Mouse (Mus musculus): ENCODE results near the gene Gck. TPM values are rescaled to one million over a fixed set of nuclear protein-coding genes. Genes with fewer than 3 reads are reported as not detected.

Gene Gck
- polyA plus RNA-seq, 1 experiment from 2014 or later, result 0.44 TPM

DNA sequence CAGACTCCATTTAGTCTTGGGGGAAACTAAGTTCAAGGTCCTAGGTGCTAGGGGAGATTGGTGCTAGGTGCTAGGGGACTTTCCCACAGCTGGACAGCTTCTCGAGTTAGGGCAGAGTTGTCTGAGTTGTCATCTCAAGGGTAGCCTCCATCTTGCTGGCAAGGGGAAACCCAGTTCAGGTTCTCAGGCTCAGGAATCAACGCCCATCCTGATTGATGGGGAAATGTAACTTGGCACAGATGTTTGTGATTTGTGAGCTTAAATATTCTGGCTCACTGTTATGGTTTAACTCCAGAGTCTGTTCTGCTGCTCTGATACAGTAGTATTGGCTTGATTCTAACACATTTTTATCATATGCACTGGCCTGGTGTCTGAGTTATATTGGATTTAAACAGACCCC, 31.8 kb downstream of the Gck start:
- no peak overlapping the region for H3K27ac ChIP-seq (ENCODE audit: low read depth, low read length)
- H3K4me2 ChIP-seq (replicated peaks; ENCODE audit: low read depth), result no peak overlapping the region
- H3K9me3 ChIP-seq (ENCODE audit: control insufficient read depth), result no peaks in the 10 kb centered on the region
- no peak overlapping the region for H3K4me3 ChIP-seq (ENCODE audit: low read depth, low read length)
- no peak overlapping the region for H3K9ac ChIP-seq (ENCODE audit: low read depth, low read length)
- 80% methylated on average over 2 of the region's 2 CpGs for WGBS
- H3K27me3 ChIP-seq (replicated peaks; ENCODE audit: control insufficient read depth, insufficient read depth, low read length), result no peaks in the 10 kb centered on the region
- ATAC-seq, result no peak
- no peaks in the 10 kb centered on the region for H3K36me3 ChIP-seq (ENCODE audit: control insufficient read depth, insufficient read depth)
- no peak for TF ChIP-seq CTCF (IDR thresholded peaks at IDR 0.05; ENCODE audit: low read depth)
- no peaks in the 10 kb centered on the region for H3K4me1 ChIP-seq (replicated peaks; ENCODE audit: control insufficient read depth, insufficient read depth, low read length)

DNA sequence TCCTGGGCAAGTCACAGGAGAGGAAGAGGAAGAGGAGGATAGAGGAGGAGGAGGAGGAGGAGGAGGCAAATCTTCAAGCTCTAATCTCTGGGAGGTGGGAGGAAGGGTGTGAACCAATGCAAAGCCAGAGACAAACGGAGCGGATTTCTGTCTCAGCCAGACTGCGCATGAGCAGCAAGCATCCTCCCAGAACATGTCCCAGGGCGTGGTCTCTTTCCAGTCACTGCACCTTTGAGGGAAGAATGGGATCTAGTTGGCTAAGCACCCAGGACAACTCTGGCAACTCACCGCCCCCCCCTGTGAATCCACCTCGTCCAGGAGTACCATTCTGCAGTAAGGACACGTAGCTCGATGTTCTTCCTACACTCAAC, 33.7 kb downstream of the Gck start:
- TF ChIP-seq CTCF (IDR thresholded peaks at IDR 0.05; ENCODE audit: low read depth), result no peak
- H3K9ac ChIP-seq (ENCODE audit: low read depth, low read length), result no peak overlapping the region
- H3K4me2 ChIP-seq (replicated peaks; ENCODE audit: low read depth), result no peak overlapping the region
- no peaks in the 10 kb centered on the region for H3K9me3 ChIP-seq (ENCODE audit: control insufficient read depth)
- WGBS, result 69% methylated on average over 8 of the region's 8 CpGs
- H3K27ac ChIP-seq (ENCODE audit: low read depth, low read length), result no peak overlapping the region
- no peak overlapping the region for H3K4me3 ChIP-seq (ENCODE audit: low read depth, low read length)
- no peak for ATAC-seq
- H3K36me3 ChIP-seq (ENCODE audit: control insufficient read depth, insufficient read depth), result no peaks in the 10 kb centered on the region
- no peaks in the 10 kb centered on the region for H3K4me1 ChIP-seq (replicated peaks; ENCODE audit: control insufficient read depth, insufficient read depth, low read length)
- no peaks in the 10 kb centered on the region for H3K27me3 ChIP-seq (replicated peaks; ENCODE audit: control insufficient read depth, insufficient read depth, low read length)

DNA sequence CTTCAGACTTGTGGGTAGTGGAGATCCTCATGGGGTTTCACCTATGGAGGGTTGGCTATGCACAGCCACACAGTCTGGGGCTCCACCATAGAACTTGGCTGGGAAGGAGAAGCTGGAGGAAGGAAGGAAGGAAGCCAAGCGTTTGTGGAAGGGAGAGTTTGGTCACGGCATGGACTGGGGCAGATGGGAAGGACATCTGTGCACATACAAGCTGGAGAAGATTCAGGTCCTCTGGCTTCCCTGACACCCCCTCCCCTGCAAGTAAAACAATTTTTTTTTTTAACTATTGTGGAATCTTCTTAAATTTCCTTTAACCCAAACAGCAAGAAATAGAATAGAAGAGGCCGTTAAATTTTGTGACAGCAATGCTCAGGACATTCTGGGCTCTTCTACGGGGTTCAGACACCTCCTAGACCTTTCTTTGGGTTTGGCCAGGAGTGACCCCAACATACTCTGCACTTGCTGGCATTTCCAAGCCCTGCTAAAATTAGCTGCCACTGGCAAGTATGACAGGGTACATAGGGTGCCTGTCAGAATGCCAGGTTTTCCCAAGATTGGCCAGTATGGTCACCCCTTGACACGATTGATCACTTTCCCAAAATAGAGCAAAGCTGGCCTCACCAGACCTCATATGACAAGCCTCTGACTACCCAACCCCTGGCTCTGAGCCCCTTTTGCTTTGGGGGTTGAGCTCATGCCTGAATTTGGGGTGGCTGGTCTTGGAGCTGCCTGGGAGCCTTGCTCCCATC, 34.3 kb downstream of the Gck start:
- Histone ChIP-seq H3K9ac (ENCODE audit: low read depth, low read length) (no peak overlapping the region), H3K9me3 (ENCODE audit: control insufficient read depth) (no peaks in the 10 kb centered on the region), H3K27ac (ENCODE audit: low read depth, low read length) (no peak overlapping the region), H3K4me3 (ENCODE audit: low read depth, low read length) (no peak overlapping the region), H3K4me1 (replicated peaks; ENCODE audit: control insufficient read depth, insufficient read depth, low read length) (no peaks in the 10 kb centered on the region), H3K27me3 (replicated peaks; ENCODE audit: control insufficient read depth, insufficient read depth, low read length) (no peaks in the 10 kb centered on the region), H3K36me3 (ENCODE audit: control insufficient read depth, insufficient read depth) (no peaks in the 10 kb centered on the region), H3K4me2 (replicated peaks; ENCODE audit: low read depth) (no peak overlapping the region)
- TF ChIP-seq CTCF (IDR thresholded peaks at IDR 0.05; ENCODE audit: low read depth), result no peak
- 78% methylated on average over 5 of the region's 5 CpGs for WGBS
- no peak for ATAC-seq

DNA sequence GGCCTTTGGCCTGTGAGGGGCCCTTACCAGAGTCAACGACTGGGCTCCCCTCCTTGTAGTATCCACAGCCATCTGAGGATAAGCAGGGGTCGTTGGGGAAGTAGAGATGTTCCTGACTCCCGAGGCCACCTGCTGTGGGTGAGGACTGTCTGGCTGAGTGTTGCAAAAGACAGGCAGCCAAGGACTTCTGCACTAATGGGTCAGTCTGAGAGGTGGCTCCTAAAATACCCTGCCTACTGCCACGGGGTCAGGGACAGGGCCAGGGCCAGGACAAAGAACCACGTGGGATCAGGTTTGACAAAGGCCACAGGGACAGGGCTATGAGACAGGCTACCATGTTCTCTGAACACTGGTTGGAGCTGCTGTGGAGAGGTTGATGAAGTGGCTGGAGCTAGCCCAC, 34.9 kb downstream of the Gck start:
- 59% methylated on average over 5 of the region's 5 CpGs for WGBS
- Histone ChIP-seq H3K27ac (ENCODE audit: low read depth, low read length) (no peak overlapping the region), H3K9ac (ENCODE audit: low read depth, low read length) (no peak overlapping the region), H3K4me2 (replicated peaks; ENCODE audit: low read depth) (no peak overlapping the region), H3K27me3 (replicated peaks; ENCODE audit: control insufficient read depth, insufficient read depth, low read length) (no peaks in the 10 kb centered on the region), H3K4me1 (replicated peaks; ENCODE audit: control insufficient read depth, insufficient read depth, low read length) (no peaks in the 10 kb centered on the region), H3K36me3 (ENCODE audit: control insufficient read depth, insufficient read depth) (no peaks in the 10 kb centered on the region), H3K9me3 (ENCODE audit: control insufficient read depth) (no peaks in the 10 kb centered on the region), H3K4me3 (ENCODE audit: low read depth, low read length) (no peak overlapping the region)
- TF ChIP-seq CTCF (IDR thresholded peaks at IDR 0.05; ENCODE audit: low read depth), result no peak
- no peak for ATAC-seq

DNA sequence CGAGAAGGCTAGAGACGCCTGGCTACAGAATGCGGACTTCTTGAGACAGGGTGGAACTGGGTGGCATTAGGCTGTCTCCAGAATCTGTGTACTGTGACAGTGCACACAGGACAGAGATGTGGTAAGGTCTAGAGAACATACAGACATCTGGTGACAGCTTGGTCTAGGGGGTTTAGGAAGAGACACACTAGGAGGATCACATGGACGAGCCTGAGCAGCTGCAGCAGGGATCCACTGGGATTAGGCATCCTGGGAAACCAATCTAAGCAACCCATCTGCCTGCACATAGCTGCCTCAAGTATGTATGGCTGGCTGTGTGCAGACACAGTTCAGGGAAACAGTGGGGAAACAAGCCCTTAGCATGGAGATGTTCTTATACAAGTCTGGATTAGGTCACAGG, 35.9 kb downstream of the Gck start:
- TF ChIP-seq CTCF (IDR thresholded peaks at IDR 0.05; ENCODE audit: low read depth), result no peak
- H3K4me3 ChIP-seq (ENCODE audit: low read depth, low read length), result no peak overlapping the region
- no peaks in the 10 kb centered on the region for H3K4me1 ChIP-seq (replicated peaks; ENCODE audit: control insufficient read depth, insufficient read depth, low read length)
- no peak overlapping the region for H3K27ac ChIP-seq (ENCODE audit: low read depth, low read length)
- no peaks in the 10 kb centered on the region for H3K36me3 ChIP-seq (ENCODE audit: control insufficient read depth, insufficient read depth)
- no peak for ATAC-seq
- no peaks in the 10 kb centered on the region for H3K27me3 ChIP-seq (replicated peaks; ENCODE audit: control insufficient read depth, insufficient read depth, low read length)
- no peak overlapping the region for H3K4me2 ChIP-seq (replicated peaks; ENCODE audit: low read depth)
- WGBS, result 76% methylated on average over 4 of the region's 4 CpGs
- no peaks in the 10 kb centered on the region for H3K9me3 ChIP-seq (ENCODE audit: control insufficient read depth)
- no peak overlapping the region for H3K9ac ChIP-seq (ENCODE audit: low read depth, low read length)

DNA sequence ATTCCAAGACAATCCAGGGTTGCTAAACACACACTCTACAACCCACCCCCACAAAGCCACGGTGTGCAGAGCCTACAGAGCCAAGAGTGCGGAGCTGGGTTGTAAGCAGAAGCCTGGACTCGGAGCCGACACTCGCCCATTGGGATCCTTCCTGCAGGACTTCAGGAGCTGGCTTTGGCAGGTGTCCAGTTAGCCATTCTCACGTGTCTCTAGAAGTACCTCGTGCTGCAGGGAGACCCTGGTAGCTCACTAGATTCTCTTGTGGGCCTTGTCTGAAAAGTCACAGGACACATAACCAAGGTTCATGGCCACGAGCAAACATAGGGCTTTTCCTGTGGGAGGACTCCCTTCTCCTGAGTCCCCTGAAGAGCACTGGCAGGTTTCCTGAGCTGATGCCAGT, 36.6 kb downstream of the Gck start:
- H3K27ac ChIP-seq (ENCODE audit: low read depth, low read length), result no peak overlapping the region
- no peak for ATAC-seq
- no peak overlapping the region for H3K4me3 ChIP-seq (ENCODE audit: low read depth, low read length)
- H3K4me1 ChIP-seq (replicated peaks; ENCODE audit: control insufficient read depth, insufficient read depth, low read length), result no peaks in the 10 kb centered on the region
- H3K27me3 ChIP-seq (replicated peaks; ENCODE audit: control insufficient read depth, insufficient read depth, low read length), result no peaks in the 10 kb centered on the region
- H3K36me3 ChIP-seq (ENCODE audit: control insufficient read depth, insufficient read depth), result no peaks in the 10 kb centered on the region
- no peak overlapping the region for H3K4me2 ChIP-seq (replicated peaks; ENCODE audit: low read depth)
- 65% methylated on average over 8 of the region's 8 CpGs for WGBS
- TF ChIP-seq CTCF (IDR thresholded peaks at IDR 0.05; ENCODE audit: low read depth), result no peak
- no peaks in the 10 kb centered on the region for H3K9me3 ChIP-seq (ENCODE audit: control insufficient read depth)
- H3K9ac ChIP-seq (ENCODE audit: low read depth, low read length), result no peak overlapping the region

DNA sequence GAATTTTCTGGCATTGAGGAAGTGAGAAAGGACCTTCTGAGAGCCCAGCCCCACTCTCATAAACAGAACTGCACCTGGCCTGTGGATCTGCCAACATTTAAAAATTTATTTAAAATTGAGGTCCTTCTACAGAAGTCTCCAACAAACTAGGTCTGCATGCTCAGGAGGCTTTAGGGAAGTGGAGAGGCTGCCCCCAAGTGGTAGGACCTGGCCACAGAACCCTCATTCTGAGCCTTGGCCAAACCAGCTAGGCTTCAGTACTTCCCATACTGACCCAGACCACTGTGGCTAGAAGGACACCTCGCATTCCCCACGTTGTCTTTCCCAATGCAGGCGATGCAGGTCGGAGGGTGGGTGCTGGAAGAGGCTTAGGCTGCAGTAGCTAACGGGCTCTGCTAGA, 37.2 kb downstream of the Gck start:
- no peak for ATAC-seq
- H3K4me1 ChIP-seq (replicated peaks; ENCODE audit: control insufficient read depth, insufficient read depth, low read length), result no peaks in the 10 kb centered on the region
- 33% methylated on average over 5 of the region's 5 CpGs for WGBS
- no peak overlapping the region for H3K27ac ChIP-seq (ENCODE audit: low read depth, low read length)
- H3K9me3 ChIP-seq (ENCODE audit: control insufficient read depth), result no peaks in the 10 kb centered on the region
- peak; percentile 88 for TF ChIP-seq CTCF (IDR thresholded peaks at IDR 0.05; ENCODE audit: low read depth)
- no peak overlapping the region for H3K9ac ChIP-seq (ENCODE audit: low read depth, low read length)
- H3K27me3 ChIP-seq (replicated peaks; ENCODE audit: control insufficient read depth, insufficient read depth, low read length), result no peaks in the 10 kb centered on the region
- no peak overlapping the region for H3K4me3 ChIP-seq (ENCODE audit: low read depth, low read length)
- no peaks in the 10 kb centered on the region for H3K36me3 ChIP-seq (ENCODE audit: control insufficient read depth, insufficient read depth)
- no peak overlapping the region for H3K4me2 ChIP-seq (replicated peaks; ENCODE audit: low read depth)

Measured in intestine, postnatal 0 days (tissue).